Mouse (Mus musculus): ENCODE data around the gene Sapcd1.
"Not testable (repeated sequence)": the region's sequence is repeated elsewhere in the genome, so short reads cannot be mapped to it uniquely, and the experiment has no call there.

GRCm38 (mm10) chr17:34999871-35000716 is 27.7 kb downstream of the Sapcd1 start:
- TF ChIP-seq USF1 (IDR thresholded peaks at IDR 0.05; ENCODE audit: low read depth) (peak; percentile 42), POLR2A (IDR thresholded peaks at IDR 0.05; ENCODE audit: insufficient read length, low read depth) (peak; percentile 33)
- TF ChIP-seq POLR2AphosphoS2 (IDR thresholded peaks at IDR 0.05; ENCODE audit: insufficient read length, low read depth); MYOD1 (IDR thresholded peaks at IDR 0.05; ENCODE audit: control insufficient read depth in 1 of 3, insufficient read length in 2 of 3, low read depth in 2 of 3); MAX (IDR thresholded peaks at IDR 0.05; ENCODE audit: low read depth): not testable (repeated sequence)

All from myocyte (in vitro differentiated cells).